Mouse (Mus musculus) hindlimb bud, embryonic 11.5 days (tissue): ENCODE measurements around the gene Cdc42bpb.

Experiments used
- DNase-seq: peaks from one replicate; pipeline ENCODE4 v3.0.0-alpha.2; 2012; ENCODE audit warnings: low read depth, low spot score; ENCODE audit errors: extremely low spot score

Cdc42bpb gene

GRCm38 (mm10) chr12:111301322-111302017, 76.0 kb downstream of the Cdc42bpb start:
- no peak for DNase-seq

GRCm38 (mm10) chr12:111293025-111293424, 84.5 kb downstream of the Cdc42bpb start:
- DNase-seq = no peak

GRCm38 (mm10) chr12:111284532-111284931, 93.0 kb downstream of the Cdc42bpb start:
- no peak for DNase-seq

- DNase-seq = no peak
These were observed 93.9 kb downstream of the Cdc42bpb start for GRCm38 (mm10) chr12:111283573-111283972.

- DNase-seq = no peak
These were observed 101.1 kb downstream of the Cdc42bpb start for GRCm38 (mm10) chr12:111276371-111276770.

- DNase-seq = no peak
These were observed 102.2 kb downstream of the Cdc42bpb start for GRCm38 (mm10) chr12:111275150-111275841.

GRCm38 (mm10) chr12:111274447-111275149, 102.9 kb downstream of the Cdc42bpb start:
- DNase-seq = no peak

GRCm38 (mm10) chr12:111274006-111274405, 103.5 kb downstream of the Cdc42bpb start:
- DNase-seq = no peak

- peak; percentile 44 for DNase-seq
These were observed 105.1 kb downstream of the Cdc42bpb start for GRCm38 (mm10) chr12:111272420-111272819.

- DNase-seq = no peak
These were observed 105.6 kb downstream of the Cdc42bpb start for GRCm38 (mm10) chr12:111271966-111272365.

GRCm38 (mm10) chr12:111271406-111271805, 106.1 kb downstream of the Cdc42bpb start:
- no peak for DNase-seq

- DNase-seq = no peak
These were observed 106.8 kb downstream of the Cdc42bpb start, which contains the start of gene Amn for GRCm38 (mm10) chr12:111270629-111271277. Amn (plus strand) TSS chr12:111271095.

- DNase-seq = no peak
These were observed 109.7 kb downstream of the Cdc42bpb start for GRCm38 (mm10) chr12:111267673-111268325.

- DNase-seq = no peak
These were observed 110.9 kb downstream of the Cdc42bpb start for GRCm38 (mm10) chr12:111266592-111266991.

GRCm38 (mm10) chr12:111265212-111265611, 112.3 kb downstream of the Cdc42bpb start:
- no peak for DNase-seq

- DNase-seq = no peak
These were observed 113.9 kb downstream of the Cdc42bpb start for GRCm38 (mm10) chr12:111263650-111264049.

GRCm38 (mm10) chr12:111251227-111251626, 126.3 kb downstream of the Cdc42bpb start:
- DNase-seq = no peak

GRCm38 (mm10) chr12:111250116-111250515, 127.4 kb downstream of the Cdc42bpb start:
- no peak for DNase-seq

- DNase-seq = no peak
These were observed 128.4 kb downstream of the Cdc42bpb start for GRCm38 (mm10) chr12:111249095-111249494.

- no peak for DNase-seq
These were observed 130.6 kb downstream of the Cdc42bpb start for GRCm38 (mm10) chr12:111246808-111247464.
